Mouse (Mus musculus) neural tube, embryonic 12.5 days (tissue): ENCODE results near the gene Slco1c1. TPM values are rescaled to one million over a fixed set of nuclear protein-coding genes. Genes with fewer than 3 reads are reported as not detected.

Source experiments
- ATAC-seq: fragments of 200-750 bp; cut with Nextera tagmentation; 2 replicates; pipeline ENCODE4 v1.8.0; 2017; ENCODE audit warnings: low read depth, mild to moderate bottlenecking, moderate TSS enrichment, moderate library complexity; ENCODE audit not compliant: low FRiP score
- H3K27ac ChIP-seq: fragments of 300-500 bp; sonication (generic); 2 replicates; pipeline ENCODE4 v1.5.1; 2016
- H3K27me3 ChIP-seq: fragments of 300-500 bp; sonication (generic); replicated peaks from 2 replicates; pipeline ENCODE4 v1.6.1; 2016; ENCODE audit warnings: mild to moderate bottlenecking
- H3K36me3 ChIP-seq: fragments of 300-500 bp; sonication (generic); 2 replicates; pipeline ENCODE4 v1.6.1; 2016; ENCODE audit warnings: mild to moderate bottlenecking
- H3K4me1 ChIP-seq: fragments of 300-500 bp; sonication (generic); 2 replicates; pipeline ENCODE4 v1.6.1; 2016
- H3K4me2 ChIP-seq: fragments of 300-500 bp; sonication (generic); replicated peaks from 2 replicates; pipeline ENCODE4 v1.6.1; 2016; ENCODE audit warnings: mild to moderate bottlenecking
- H3K4me3 ChIP-seq: fragments of 300-500 bp; sonication (generic); 2 replicates; pipeline ENCODE4 v1.5.1; 2016
- H3K9ac ChIP-seq: fragments of 300-500 bp; sonication (generic); 2 replicates; pipeline ENCODE4 v1.6.1; 2016; ENCODE audit warnings: mild to moderate bottlenecking
- H3K9me3 ChIP-seq: fragments of 300-500 bp; sonication (generic); 2 replicates; pipeline ENCODE4 v1.6.1; 2016; ENCODE audit warnings: mild to moderate bottlenecking
- WGBS: fragments of 180-500 bp; shearing (Covaris S2); methylation state at CpG from one replicate; pipeline ENCODE4 v1.1.7; 2016; 5-methylcytosine and 5-hydroxymethylcytosine counted together
- polyA plus RNA-seq: library from polyadenylated mRNA; unstranded; fragments of >200 nt; fragmentation: Nextera tagmentation; extraction: Ambion mirVana; gene quantifications from 2 replicates; pipeline ENCODE4 v1.2.1, GENCODE M21; 2016

Gene Slco1c1
- polyA plus RNA-seq, 1 experiment from 2014 or later = 2.3 TPM

GRCm38 (mm10) chr6:141596081-141596480, 71.9 kb downstream of the Slco1c1 start:
- 88% methylated on average over 2 of the region's 2 CpGs for WGBS
- Histone ChIP-seq H3K4me3 (no peak overlapping the region), H3K4me1 (no peaks in the 10 kb centered on the region), H3K27ac (no peak overlapping the region), H3K27me3 (no peaks in the 10 kb centered on the region), H3K36me3 (no peaks in the 10 kb centered on the region), H3K9me3 (peaks cover 9% of the 10 kb centered on the region; the same call in 1 of the 2 replicates), H3K9ac (no peak overlapping the region), H3K4me2 (no peak overlapping the region)
- no peak for ATAC-seq

- H3K27me3 ChIP-seq = no peaks in the 10 kb centered on the region
- no peaks in the 10 kb centered on the region for H3K36me3 ChIP-seq
- H3K27ac ChIP-seq = no peak overlapping the region
- H3K9me3 ChIP-seq = peaks cover 9% of the 10 kb centered on the region; the same call in 1 of the 2 replicates
- WGBS = 95% methylated on average over 2 of the region's 2 CpGs
- no peaks in the 10 kb centered on the region for H3K4me1 ChIP-seq
- H3K4me3 ChIP-seq = no peak overlapping the region
- H3K4me2 ChIP-seq = no peak overlapping the region
- H3K9ac ChIP-seq = no peak overlapping the region
- no peak for ATAC-seq
These were observed 72.9 kb downstream of the Slco1c1 start for GRCm38 (mm10) chr6:141597037-141597436.

- ATAC-seq = no peak
- no peak overlapping the region for H3K27ac ChIP-seq
- no peaks in the 10 kb centered on the region for H3K4me1 ChIP-seq
- no peak overlapping the region for H3K9ac ChIP-seq
- no peaks in the 10 kb centered on the region for H3K36me3 ChIP-seq
- no peaks in the 10 kb centered on the region for H3K27me3 ChIP-seq
- H3K9me3 ChIP-seq = peaks cover 9% of the 10 kb centered on the region; the same call in 1 of the 2 replicates
- 71% methylated on average over 9 of the region's 9 CpGs for WGBS
- H3K4me3 ChIP-seq = no peak overlapping the region
- no peak overlapping the region for H3K4me2 ChIP-seq
These were observed 76.8 kb downstream of the Slco1c1 start for GRCm38 (mm10) chr6:141600940-141601339.

GRCm38 (mm10) chr6:141610702-141611260, 86.6 kb downstream of the Slco1c1 start:
- Histone ChIP-seq H3K9me3 (no peaks in the 10 kb centered on the region), H3K27ac (no peak overlapping the region), H3K9ac (no peak overlapping the region), H3K36me3 (no peaks in the 10 kb centered on the region), H3K4me1 (no peaks in the 10 kb centered on the region), H3K4me2 (no peak overlapping the region), H3K4me3 (no peak overlapping the region), H3K27me3 (no peaks in the 10 kb centered on the region)
- ATAC-seq = no peak
- 79% methylated on average over 2 of the region's 2 CpGs for WGBS

- no peaks in the 10 kb centered on the region for H3K27me3 ChIP-seq
- H3K9me3 ChIP-seq = no peaks in the 10 kb centered on the region
- no peaks in the 10 kb centered on the region for H3K4me1 ChIP-seq
- no peak overlapping the region for H3K27ac ChIP-seq
- no peak for ATAC-seq
- no peaks in the 10 kb centered on the region for H3K36me3 ChIP-seq
- no peak overlapping the region for H3K9ac ChIP-seq
- no peak overlapping the region for H3K4me3 ChIP-seq
- H3K4me2 ChIP-seq = no peak overlapping the region
These were observed 89.8 kb downstream of the Slco1c1 start for GRCm38 (mm10) chr6:141614017-141614416.

DNA sequence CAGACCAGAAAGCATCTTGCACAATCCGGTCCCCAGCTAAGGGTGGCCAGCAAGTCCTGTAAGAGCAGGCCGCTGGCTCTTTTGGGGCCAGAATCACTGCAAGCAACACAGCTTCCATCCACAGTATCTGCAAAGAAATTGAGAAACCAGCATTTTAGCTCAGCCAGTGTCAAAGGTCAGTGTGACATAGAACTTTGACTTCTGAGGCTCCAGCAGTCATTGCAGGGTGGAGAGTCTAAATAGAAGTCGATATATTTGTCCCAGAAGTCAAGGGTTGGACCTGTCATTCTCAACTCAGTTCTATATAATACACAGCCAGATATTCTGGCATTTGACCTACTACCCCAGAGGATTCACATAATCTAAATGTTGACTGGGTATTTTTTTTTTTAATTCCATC, 91.2 kb downstream of the Slco1c1 start:
- Histone ChIP-seq H3K9ac (no peak overlapping the region), H3K27ac (no peak overlapping the region), H3K4me2 (no peak overlapping the region), H3K27me3 (no peaks in the 10 kb centered on the region), H3K36me3 (no peaks in the 10 kb centered on the region), H3K4me3 (no peak overlapping the region), H3K4me1 (no peaks in the 10 kb centered on the region), H3K9me3 (no peaks in the 10 kb centered on the region)
- ATAC-seq = no peak
- WGBS = 90% methylated on average over 3 of the region's 3 CpGs

Other genes with a start within 250 kb of the Slco1c1 start
- not detected in 2 replicates for gene Slco1b2, start 105.2 kb downstream of the Slco1c1 start, polyA plus RNA-seq
- gene Gm5724, start 249.4 kb downstream of the Slco1c1 start, polyA plus RNA-seq = not detected in 2 replicates